Mouse (Mus musculus): ENCODE measurements around the gene Ctbs.

DNA sequence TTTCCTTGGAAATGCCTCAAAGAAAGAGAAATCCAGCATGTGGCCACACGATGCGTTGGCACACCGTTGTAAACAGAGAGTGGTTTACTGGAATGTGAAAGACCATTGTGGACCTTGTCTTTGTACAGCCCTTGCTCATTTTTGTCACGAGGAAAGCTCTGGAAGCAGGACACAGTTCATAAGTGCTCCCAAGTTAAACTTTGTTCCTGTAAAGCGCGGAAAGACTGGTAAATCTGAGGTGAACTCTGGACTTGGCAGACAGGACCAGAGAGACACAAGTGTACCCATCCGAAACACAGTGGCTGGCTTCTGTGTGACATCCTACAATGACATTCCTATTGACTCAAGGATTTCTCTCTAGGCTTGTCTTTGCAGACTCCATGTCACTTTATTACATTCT lies 6.2 kb upstream of the Ctbs start:
- TF ChIP-seq EP300 (IDR thresholded peaks at IDR 0.05; ENCODE audit: low read depth) (no peak), CTCF (IDR thresholded peaks at IDR 0.05; ENCODE audit: low read depth) (no peak)

All from liver, embryonic 14.5 days (tissue).